Mouse (Mus musculus) heart, embryonic 11.5 days (tissue): ENCODE measurements around the gene Id1. TPM values are rescaled to one million over a fixed set of nuclear protein-coding genes. Genes with fewer than 3 reads are reported as not detected.

Source experiments
- ATAC-seq: fragments of 200-750 bp; cut with Nextera tagmentation; replicated peaks from 2 replicates; pipeline ENCODE4 v1.8.0; 2017; ENCODE audit warnings: moderate library complexity; ENCODE audit not compliant: insufficient number of reproducible peaks, low FRiP score, low TSS enrichment
- H3K27ac ChIP-seq: fragments of 300-500 bp; sonication (generic); 2 replicates; pipeline ENCODE4 v1.5.1; 2014; ENCODE audit warnings: mild to moderate bottlenecking, low read depth, low read length
- H3K27me3 ChIP-seq: fragments of 300-500 bp; sonication (generic); 2 replicates; pipeline ENCODE4 v1.6.1; 2014; ENCODE audit warnings: mild to moderate bottlenecking, low read length, mixed read lengths; ENCODE audit not compliant: control insufficient read depth, insufficient read depth
- H3K36me3 ChIP-seq: fragments of 300-500 bp; sonication (generic); 2 replicates; pipeline ENCODE4 v1.6.1; 2014; ENCODE audit warnings: mild to moderate bottlenecking, low read length, moderate library complexity, mixed read lengths; ENCODE audit not compliant: control insufficient read depth, insufficient read depth
- H3K4me1 ChIP-seq: fragments of 300-500 bp; sonication (generic); 2 replicates; pipeline ENCODE4 v1.6.1; 2014; ENCODE audit warnings: low read length; ENCODE audit not compliant: control insufficient read depth, insufficient read depth
- H3K4me2 ChIP-seq: fragments of 300-500 bp; sonication (generic); 2 replicates; pipeline ENCODE4 v1.6.1; 2014; ENCODE audit warnings: mild to moderate bottlenecking, moderate library complexity
- H3K4me3 ChIP-seq: fragments of 300-500 bp; sonication (generic); 2 replicates; pipeline ENCODE4 v1.5.1; 2014; ENCODE audit warnings: low read depth, low read length
- H3K9ac ChIP-seq: fragments of 300-500 bp; sonication (generic); 2 replicates; pipeline ENCODE4 v1.6.1; 2014; ENCODE audit warnings: mild to moderate bottlenecking, low read depth, low read length, moderate library complexity
- H3K9me3 ChIP-seq: fragments of 300-500 bp; sonication (generic); replicated peaks from 2 replicates; pipeline ENCODE4 v1.6.1; 2016; ENCODE audit warnings: low read length; ENCODE audit not compliant: control insufficient read depth
- WGBS: fragments of 180-500 bp; shearing (Covaris S2); extraction: QIAGEN DNeasy Blood & Tissue Kit; methylation state at CpG from one replicate; pipeline ENCODE4 v1.1.7; 2014; ENCODE audit not compliant: insufficient replicate concordance; 5-methylcytosine and 5-hydroxymethylcytosine counted together
- polyA plus RNA-seq: library from polyadenylated mRNA; unstranded; fragments of >200 nt; fragmentation: Nextera tagmentation; extraction: Ambion mirVana; gene quantifications from 2 replicates; pipeline ENCODE4 v1.2.1, GENCODE M21; 2014

Gene Id1
- polyA plus RNA-seq, 1 experiment from 2014 or later: 95.3 TPM

DNA sequence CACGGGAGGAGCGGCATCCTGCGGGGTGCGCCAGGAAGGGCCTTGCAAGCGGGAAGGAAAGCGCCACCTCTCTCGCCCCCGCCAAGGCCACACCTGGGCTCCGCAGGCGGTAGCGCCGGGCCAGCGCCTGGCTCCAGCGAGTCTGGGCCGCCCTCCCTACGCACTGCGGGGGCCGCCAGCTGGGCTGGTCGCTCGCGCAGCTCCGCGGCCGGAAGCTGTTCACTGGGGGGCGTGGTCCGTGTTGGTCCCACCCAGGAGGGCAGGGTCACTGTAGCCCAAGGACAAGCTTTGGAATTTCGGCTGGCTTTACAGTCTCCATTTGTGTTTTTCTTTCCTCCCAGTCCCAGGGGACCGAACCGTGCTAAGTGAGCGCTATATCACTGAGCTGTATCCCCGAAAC is 28.4 kb upstream of the Id1 start:
- H3K9ac ChIP-seq: peak overlapping the region; percentile 70
- peak; percentile 92 for ATAC-seq
- H3K36me3 ChIP-seq: peaks cover 22% of the 10 kb centered on the region
- peak overlapping the region; percentile 39 for H3K4me3 ChIP-seq
- peaks cover 20% of the 10 kb centered on the region for H3K4me1 ChIP-seq
- 4% methylated on average over 28 of the region's 31 CpGs for WGBS
- no peaks in the 10 kb centered on the region for H3K9me3 ChIP-seq
- peak overlapping the region; percentile 67 for H3K4me2 ChIP-seq
- no peaks in the 10 kb centered on the region for H3K27me3 ChIP-seq
- H3K27ac ChIP-seq: peak overlapping the region; percentile 91

DNA sequence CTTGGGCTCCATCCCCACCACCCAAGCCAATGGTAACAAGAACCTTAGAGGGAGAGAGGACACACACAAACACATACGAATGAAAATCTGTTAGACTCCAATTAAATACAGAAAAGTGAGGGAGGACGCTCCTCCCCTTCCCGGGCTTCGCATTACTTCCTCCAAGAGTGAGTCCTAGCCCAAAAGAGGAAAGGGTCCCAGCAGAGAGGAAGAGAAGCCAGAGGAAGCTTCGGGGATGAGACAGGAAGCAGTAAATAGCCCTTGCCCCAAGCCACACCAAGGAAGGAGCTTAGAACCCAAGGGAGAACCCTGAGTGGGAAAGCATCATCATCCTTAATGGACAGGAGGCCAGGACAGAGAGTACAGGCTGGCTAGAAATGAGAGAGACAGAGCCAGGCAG is 27.0 kb upstream of the Id1 start:
- 86% methylated on average over 5 of the region's 5 CpGs for WGBS

DNA sequence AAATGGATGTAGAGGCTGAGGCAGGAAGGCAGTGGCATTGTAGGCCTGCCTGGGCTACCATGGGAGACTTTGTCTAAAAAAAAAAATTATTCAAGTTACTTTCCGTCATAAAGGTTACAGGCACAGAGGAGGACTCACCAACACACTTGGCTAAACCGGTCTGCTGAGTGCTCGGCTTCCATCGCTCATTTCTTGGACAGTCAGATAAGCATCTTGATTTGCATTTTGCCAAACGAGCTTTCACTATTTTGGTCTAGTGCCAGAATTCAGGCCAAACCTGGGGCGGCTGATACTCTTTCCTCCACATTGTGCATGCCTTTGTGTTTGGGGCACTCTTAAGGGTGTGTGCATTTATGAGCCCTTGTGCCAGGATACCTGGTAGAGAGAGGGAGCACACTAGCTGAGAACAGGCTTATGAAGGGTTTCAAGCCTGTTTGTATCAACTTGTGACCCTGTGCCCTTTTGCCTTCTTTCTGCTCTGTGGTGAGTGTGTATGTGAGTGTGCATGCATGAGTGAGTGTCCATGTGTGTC is 19.7 kb upstream of the Id1 start:
- WGBS: 68% methylated on average over 6 of the region's 6 CpGs
- Histone ChIP-seq H3K9ac (no peak overlapping the region), H3K4me2 (no peak overlapping the region), H3K27ac (no peak overlapping the region), H3K4me1 (no peaks in the 10 kb centered on the region; the same call in 1 of the 2 replicates), H3K9me3 (no peaks in the 10 kb centered on the region), H3K4me3 (no peak overlapping the region), H3K36me3 (no peaks in the 10 kb centered on the region), H3K27me3 (no peaks in the 10 kb centered on the region)
- no peak for ATAC-seq

More for the DNA sequence above, 27.0 kb upstream of the Id1 start:
- Histone ChIP-seq H3K27ac (no peak overlapping the region), H3K4me1 (peaks cover 20% of the 10 kb centered on the region), H3K36me3 (peaks cover 12% of the 10 kb centered on the region; the same call in 1 of the 2 replicates), H3K9me3 (no peaks in the 10 kb centered on the region), H3K27me3 (no peaks in the 10 kb centered on the region), H3K4me2 (no peak overlapping the region), H3K9ac (no peak overlapping the region), H3K4me3 (no peak overlapping the region)
- ATAC-seq: no peak

DNA sequence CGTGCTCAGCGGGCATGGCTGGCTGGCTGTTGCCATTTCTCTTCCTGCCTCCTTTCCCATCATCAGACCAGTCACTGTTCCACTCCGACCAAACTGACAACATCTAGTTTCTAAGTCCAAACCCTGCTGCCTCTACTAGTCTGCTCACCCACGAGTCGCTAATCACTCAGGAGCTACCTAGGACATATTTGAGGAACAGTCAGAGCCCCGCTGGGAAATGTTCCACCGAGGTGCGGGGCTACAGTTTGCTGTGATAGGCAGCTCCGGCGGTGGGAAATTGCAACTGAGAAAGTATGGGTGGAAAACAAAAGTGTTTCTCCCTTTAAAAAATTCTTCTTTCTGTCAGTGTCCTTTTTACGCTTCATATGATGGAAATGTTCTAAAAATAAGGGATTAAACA is 18.4 kb upstream of the Id1 start:
- no peaks in the 10 kb centered on the region for H3K9me3 ChIP-seq
- no peaks in the 10 kb centered on the region for H3K36me3 ChIP-seq
- H3K4me3 ChIP-seq: no peak overlapping the region
- H3K4me2 ChIP-seq: no peak overlapping the region
- no peak overlapping the region for H3K9ac ChIP-seq
- no peak overlapping the region for H3K27ac ChIP-seq
- no peaks in the 10 kb centered on the region; the same call in 1 of the 2 replicates for H3K4me1 ChIP-seq
- 69% methylated on average over 11 of the region's 11 CpGs for WGBS
- H3K27me3 ChIP-seq: no peaks in the 10 kb centered on the region
- no peak for ATAC-seq

DNA sequence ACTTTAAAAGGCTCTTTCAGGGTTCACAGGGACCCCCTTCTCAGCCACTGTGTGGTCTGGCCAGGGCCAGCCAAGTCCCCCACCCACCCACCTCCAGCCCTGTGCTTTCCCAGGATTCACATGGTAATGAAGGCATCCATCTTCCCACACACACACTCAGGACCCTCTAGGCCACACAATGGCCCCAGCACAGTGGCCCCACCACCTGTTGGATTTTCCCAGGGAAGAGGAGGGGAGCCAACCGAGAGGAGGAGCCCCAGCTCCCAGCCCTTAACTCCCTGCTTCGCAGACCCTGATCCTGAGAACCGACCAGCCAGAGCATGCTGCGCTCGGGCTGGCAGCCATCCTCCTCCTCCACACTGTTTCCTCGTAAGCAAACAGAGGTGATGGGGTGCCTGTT is 18.0 kb upstream of the Id1 start:
- H3K9ac ChIP-seq: no peak overlapping the region
- no peaks in the 10 kb centered on the region for H3K27me3 ChIP-seq
- no peak overlapping the region for H3K27ac ChIP-seq
- no peak overlapping the region for H3K4me3 ChIP-seq
- no peaks in the 10 kb centered on the region for H3K36me3 ChIP-seq
- H3K4me1 ChIP-seq: no peaks in the 10 kb centered on the region; the same call in 1 of the 2 replicates
- H3K9me3 ChIP-seq: no peaks in the 10 kb centered on the region
- H3K4me2 ChIP-seq: no peak overlapping the region
- ATAC-seq: no peak
- 44% methylated on average over 6 of the region's 6 CpGs for WGBS

DNA sequence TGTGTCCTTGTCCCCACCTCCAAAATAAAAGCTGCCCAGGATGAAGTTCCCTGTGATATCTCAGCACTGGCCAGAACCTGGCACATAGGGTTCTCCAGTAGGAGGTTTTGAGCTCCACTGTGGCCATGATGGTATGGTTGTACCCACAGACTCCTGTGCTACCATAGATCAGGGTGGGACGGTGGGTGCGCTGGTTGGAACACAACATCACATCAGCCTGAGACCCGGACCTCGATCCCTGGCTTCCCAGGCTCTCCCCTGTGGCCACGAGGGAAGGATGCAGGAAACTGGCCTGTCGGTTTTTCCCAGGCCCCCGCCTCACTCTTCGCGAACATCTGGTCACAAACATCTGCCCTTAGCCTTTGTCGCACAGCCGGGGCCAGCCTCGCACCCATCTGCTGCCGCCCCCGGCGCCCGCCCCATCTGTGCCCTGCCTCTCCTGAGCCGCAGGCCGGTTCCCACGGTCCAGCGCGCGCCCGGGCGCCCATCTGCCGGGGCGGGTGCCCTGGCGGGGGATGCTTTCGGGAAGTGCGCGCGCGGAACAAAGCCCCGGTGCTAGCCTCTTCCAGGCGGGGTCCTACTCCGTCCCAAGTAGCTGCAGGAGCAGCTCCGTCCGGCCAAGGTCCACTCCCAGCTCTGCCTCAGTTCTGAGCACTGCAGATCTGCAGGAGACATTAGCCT is 12.3 kb upstream of the Id1 start:
- Histone ChIP-seq H3K4me2 (peak overlapping the region; percentile 81), H3K36me3 (no peaks in the 10 kb centered on the region), H3K27me3 (no peaks in the 10 kb centered on the region), H3K4me1 (peaks cover 15% of the 10 kb centered on the region; the same call in 1 of the 2 replicates), H3K4me3 (peak overlapping the region; percentile 44), H3K27ac (no peak overlapping the region), H3K9me3 (no peaks in the 10 kb centered on the region), H3K9ac (peak overlapping the region; percentile 69)
- WGBS: 3% methylated on average over 37 of the region's 37 CpGs
- ATAC-seq: peak; percentile 41; the same call in 1 of the 2 replicates

DNA sequence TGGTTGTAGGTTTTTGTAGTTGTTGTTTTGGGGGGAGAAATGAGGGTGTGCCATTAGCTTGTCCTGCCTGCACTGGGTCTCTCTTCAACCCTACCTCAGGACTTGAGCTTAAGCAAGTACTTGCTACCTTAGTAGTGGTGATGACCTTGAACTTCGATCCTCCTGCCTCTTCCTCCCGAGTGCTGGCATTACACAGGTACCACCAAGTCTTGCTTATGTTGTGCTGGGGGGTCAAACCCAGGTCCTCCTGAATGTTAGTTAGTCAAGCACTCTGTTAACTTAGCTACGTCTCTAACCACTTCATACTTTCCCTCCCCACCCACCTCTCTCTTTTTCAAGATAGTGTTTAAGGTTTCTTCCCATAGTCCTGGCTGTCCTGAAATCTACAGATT is 11.7 kb upstream of the Id1 start:
- peak overlapping the region; percentile 44 for H3K4me3 ChIP-seq
- peak overlapping the region; percentile 81 for H3K4me2 ChIP-seq
- no peak for ATAC-seq
- H3K27me3 ChIP-seq: no peaks in the 10 kb centered on the region
- peaks cover 19% of the 10 kb centered on the region for H3K4me1 ChIP-seq
- peak overlapping the region; percentile 69; the same call in 1 of the 2 replicates for H3K9ac ChIP-seq
- no peaks in the 10 kb centered on the region for H3K9me3 ChIP-seq
- no peak overlapping the region for H3K27ac ChIP-seq
- H3K36me3 ChIP-seq: no peaks in the 10 kb centered on the region
- WGBS: 64% methylated on average over 3 of the region's 3 CpGs

DNA sequence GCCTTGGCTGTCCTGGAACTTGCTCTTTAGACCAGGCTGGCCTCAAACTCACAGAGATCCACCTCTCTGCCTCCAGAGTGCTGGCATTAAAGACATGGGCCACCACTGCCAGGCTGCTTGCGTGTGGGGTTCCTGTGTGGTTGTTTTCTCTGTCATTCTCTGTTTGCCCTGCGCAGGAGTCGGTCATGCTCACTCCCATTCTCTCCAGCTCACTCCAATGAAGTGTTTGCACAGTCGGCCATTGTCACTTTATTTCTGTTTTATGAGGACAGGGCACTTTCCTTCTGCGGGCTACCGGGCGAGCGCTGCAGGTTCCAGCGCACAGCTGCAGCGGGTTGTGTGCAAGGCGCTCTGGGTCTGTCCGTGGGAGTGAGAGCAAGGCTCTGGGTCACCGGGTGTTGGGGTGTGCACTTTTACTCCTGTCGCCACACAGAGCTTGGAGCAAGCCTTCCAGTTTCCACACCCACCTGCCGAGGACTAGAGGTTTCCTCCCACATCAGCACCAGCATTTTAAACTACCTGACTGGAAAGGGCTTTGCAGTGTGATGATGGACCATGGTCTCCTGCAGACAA is 10.8 kb upstream of the Id1 start:
- 73% methylated on average over 15 of the region's 15 CpGs for WGBS
- Histone ChIP-seq H3K27ac (no peak overlapping the region), H3K4me1 (peaks cover 28% of the 10 kb centered on the region), H3K9me3 (no peaks in the 10 kb centered on the region), H3K9ac (no peak overlapping the region), H3K4me3 (no peak overlapping the region), H3K27me3 (no peaks in the 10 kb centered on the region), H3K36me3 (no peaks in the 10 kb centered on the region), H3K4me2 (no peak overlapping the region)
- ATAC-seq: no peak
